Mouse (Mus musculus) cerebellum, adult 8-10 months (tissue): Measurements from ENCODE around the gene Fam193b.

Experiments used
- DNase-seq: peaks from one replicate; pipeline ENCODE4 v3.0.0; 2022

Fam193b gene

GRCm38 (mm10) chr13:55525733-55526553 is 45.0 kb downstream of the Fam193b start:
- no peak for DNase-seq

GRCm38 (mm10) chr13:55523951-55524600 is 46.8 kb downstream of the Fam193b start:
- no peak for DNase-seq

DNA sequence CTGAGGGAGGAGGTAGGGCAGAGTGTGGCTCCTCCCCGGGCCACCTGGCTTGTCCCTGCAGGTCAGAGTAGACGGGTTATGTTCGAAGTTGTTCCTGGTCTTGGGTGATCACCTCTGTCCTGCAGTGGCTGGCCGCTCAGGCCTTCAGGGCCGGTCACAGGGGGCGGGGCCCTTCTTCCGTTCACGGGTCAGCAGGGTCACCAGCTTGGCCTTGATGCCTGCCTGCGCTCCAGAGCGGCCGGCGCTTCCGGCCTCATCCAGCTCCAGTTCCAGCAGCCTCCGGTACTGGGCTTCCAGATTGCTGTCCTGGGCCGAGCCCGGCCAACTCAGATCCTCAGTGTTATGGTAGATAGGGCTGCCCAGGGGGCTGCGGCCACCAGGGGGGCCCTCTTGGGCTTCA is 47.6 kb downstream of the Fam193b start:
- DNase-seq, result no peak

GRCm38 (mm10) chr13:55522730-55523129 is 48.2 kb downstream of the Fam193b start:
- no peak for DNase-seq

- no peak for DNase-seq
Measured at GRCm38 (mm10) chr13:55519606-55520005, 51.3 kb downstream of the Fam193b start.

DNA sequence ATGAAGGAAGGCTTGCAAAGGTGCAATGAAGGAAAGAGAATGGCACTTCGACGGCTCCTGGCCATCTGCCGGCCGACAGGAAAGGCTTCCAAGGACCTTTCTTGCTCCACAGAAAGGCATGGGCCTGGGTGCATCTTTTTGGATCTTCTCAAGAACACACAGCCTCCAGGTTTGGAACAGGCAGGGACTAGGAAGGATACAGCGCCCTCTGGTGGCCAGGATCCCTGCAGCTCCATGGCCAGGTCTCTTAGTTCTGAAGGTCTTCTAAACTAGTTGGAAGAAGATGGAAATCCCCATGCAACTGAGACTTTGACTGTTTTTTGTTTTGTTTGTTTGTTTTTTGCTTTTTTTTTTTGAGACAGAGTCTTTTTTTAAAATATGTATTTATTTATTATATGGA is 54.0 kb downstream of the Fam193b start:
- peak; percentile 90 for DNase-seq

GRCm38 (mm10) chr13:55513828-55514227 is 57.1 kb downstream of the Fam193b start:
- no peak for DNase-seq

DNA sequence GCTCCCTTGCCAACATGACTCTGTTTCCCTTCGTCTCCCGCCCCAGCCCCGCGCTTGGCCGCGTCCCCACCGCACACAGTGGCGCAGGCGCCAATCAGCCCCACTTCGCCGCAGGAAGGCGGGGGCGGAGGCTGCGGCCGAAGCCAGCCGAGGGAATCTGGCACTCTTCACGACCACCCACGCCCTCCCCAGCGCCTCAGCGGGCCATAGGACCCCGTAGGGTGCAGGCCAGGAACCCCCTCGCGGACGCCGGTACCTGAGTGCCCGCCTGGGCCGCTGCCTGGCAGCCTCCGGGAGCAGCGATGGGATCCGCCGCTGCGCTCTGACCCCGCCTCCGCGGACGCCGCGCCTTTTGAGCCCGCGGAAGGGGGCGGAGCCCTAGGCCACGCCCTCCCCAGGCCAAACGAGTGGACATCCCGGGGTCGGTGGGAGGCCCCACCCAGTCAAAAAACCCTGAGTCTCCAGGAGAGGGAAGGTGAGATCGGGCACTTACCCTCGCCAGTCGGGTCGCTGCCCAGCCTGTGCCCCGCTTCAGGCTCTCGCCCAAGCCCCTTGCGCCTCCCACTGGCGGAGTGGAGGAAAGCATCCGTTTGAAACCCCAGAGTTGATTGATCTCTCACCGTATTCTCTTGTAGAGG is 57.7 kb downstream of the Fam193b start, which contains the start of gene Pdlim7:
Pdlim7 (minus strand) TSS at position 566 of the 638 bp plus-strand sequence.
- peak; percentile 93 for DNase-seq

- peak; percentile 47 for DNase-seq
Measured at GRCm38 (mm10) chr13:55512379-55513031, 58.4 kb downstream of the Fam193b start.

DNA sequence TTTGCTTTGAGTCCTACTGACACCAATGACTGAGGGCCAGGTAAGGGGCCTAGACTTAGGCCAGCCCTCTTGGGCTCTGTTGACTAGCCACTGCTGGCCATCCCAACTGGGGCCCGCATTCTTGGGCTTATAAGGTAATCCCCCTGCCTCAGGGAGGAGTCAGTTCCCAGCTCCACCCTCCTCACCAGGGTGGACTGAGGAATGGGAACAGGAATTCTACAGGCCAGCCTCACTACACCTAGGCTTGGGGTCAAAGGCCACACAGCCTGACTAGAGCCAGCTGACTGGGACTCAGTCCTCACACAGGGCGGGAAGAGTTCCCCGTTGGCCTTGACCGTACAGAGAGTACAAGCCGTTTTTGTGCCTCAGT is 59.4 kb downstream of the Fam193b start:
- no peak for DNase-seq

GRCm38 (mm10) chr13:55510668-55511491 is 60.0 kb downstream of the Fam193b start:
- DNase-seq, result no peak

GRCm38 (mm10) chr13:55510332-55510667 is 60.6 kb downstream of the Fam193b start:
- no peak for DNase-seq

GRCm38 (mm10) chr13:55508531-55508930 is 62.4 kb downstream of the Fam193b start:
- no peak for DNase-seq

DNA sequence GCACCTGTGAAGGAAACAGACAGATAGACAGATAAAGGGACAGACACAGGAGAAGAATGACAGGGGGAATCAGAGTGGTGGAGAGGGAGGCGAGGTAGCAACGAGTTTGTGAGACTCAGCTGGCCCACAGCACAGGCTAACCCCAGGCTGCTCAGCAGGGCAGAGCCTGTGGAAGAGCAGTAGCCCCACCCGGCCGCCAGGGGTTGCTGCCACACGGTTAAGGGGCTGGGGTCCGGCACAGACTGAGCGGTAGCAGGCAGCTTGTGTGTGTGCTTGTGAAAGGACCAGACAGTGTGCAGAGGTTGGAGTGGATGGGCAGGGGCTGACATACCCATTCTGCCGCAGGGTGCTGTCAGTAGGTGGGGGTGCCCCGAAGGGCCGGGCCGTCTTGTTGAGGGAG is 63.0 kb downstream of the Fam193b start:
- no peak for DNase-seq

DNA sequence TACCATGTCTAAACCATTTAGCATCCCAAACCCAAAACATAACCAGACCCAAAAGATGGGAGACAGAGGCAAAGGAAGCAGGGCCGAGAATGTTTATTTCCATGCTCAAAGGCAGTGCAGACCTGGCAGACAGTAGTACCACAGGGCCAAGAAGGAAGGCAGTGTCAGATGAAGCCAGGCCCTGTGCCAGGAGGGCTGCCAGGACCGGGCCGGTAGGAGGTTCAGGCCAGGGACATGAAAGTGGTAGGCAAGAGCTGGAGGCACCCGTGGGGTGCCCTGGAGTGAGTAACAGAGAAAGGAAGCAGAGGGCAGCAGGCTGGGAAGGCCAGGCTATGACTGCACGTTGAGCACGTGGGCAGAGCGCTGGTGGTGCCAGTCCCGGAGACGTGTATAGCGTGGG is 64.2 kb downstream of the Fam193b start:
- DNase-seq, result no peak

GRCm38 (mm10) chr13:55505810-55506209 is 65.1 kb downstream of the Fam193b start:
- no peak for DNase-seq

DNA sequence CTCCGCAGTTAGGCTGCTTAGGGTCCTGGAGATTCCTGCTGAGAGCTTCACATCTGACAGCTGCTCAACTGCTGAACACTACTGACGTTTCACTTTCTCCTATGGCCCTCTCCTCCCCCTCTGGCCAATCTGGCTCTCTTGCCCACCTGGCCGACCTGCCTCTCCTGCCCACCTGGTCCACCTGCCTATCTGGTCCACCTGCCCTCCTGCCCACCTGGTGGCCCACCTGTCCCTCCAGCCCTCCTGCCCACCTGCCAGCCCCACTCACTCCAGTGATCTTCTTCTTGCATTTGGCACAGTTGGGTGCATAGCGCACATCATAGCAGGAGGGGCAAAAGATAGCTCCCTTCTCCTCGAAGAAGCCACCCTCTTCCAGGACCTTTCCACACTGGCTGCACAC is 66.5 kb downstream of the Fam193b start:
- DNase-seq, result no peak

GRCm38 (mm10) chr13:55502405-55502804 is 68.5 kb downstream of the Fam193b start:
- DNase-seq, result no peak

DNA sequence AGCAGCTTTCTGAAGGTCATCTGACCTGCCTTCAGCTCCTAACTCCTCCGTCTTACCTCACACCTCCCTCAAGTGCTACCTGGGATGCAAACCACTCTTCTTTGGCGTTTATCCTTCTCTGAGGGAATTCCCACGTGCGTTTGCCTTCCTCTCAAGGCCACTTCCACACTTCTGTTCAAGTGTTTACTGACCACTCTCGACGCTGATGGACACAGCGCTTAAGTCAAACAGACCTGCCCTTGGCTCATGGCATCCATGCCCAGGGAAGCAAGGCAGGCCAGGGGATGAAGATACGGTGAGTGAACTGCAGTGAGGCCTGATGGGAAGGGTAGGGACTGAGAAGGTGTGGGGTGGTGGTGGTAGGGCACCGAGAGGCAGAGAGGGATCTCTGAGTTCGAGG is 70.3 kb downstream of the Fam193b start:
- DNase-seq, result no peak

DNA sequence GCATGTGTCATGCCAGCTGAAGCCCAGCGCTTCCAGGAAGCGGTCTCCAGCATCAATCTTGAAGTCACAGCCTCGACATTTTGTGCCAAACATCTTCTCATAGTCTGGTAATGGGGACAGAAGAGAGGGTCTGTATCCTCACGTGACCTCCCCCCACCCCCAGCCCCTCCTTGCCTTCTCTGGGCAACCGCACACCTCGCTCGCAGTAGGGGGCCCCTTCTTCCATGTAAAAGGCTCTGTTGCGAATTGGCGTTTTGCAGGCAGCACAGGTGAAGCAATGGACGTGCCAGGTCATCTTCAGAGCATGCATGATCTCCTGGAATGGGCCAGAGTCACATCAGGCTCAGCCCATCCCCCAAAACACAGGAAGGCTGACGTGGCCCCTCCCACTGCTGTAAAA is 72.0 kb downstream of the Fam193b start:
- no peak for DNase-seq

- DNase-seq, result no peak
Measured at GRCm38 (mm10) chr13:55496661-55497060, 74.3 kb downstream of the Fam193b start.

DNA sequence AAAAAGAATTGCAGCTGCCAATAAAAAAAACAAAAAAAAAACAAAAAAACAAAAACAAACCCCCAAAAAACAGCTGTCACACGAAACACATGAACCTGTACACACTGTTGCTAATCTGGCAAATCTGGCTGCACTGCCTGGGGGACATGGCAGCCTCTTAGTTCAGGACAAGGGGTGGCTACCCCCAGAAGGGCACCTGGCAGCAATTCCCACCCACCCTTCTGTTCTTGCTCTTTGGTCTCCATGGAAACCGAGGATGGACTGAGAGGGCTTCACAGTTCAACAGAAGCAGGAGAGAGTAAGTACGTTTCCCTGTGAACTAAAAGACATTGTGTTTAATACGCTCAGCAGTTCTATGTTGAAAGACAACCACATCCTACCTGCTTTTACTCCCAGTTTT is 75.2 kb downstream of the Fam193b start:
- no peak for DNase-seq
